Mouse (Mus musculus) v-Abl transformed pro-B cells (cell line): ENCODE measurements around the gene Ikzf5.

Experiments used
- in situ Hi-C, 2 experiments: fragments of 400-800 bp; cut with MboI; formaldehyde crosslinking; loops; one replicate each; pipeline ENCODE4 v1.15.1; 2025; ENCODE audit not compliant: unreplicated experiment in 2 of 2

The Ikzf5 gene

DNA sequence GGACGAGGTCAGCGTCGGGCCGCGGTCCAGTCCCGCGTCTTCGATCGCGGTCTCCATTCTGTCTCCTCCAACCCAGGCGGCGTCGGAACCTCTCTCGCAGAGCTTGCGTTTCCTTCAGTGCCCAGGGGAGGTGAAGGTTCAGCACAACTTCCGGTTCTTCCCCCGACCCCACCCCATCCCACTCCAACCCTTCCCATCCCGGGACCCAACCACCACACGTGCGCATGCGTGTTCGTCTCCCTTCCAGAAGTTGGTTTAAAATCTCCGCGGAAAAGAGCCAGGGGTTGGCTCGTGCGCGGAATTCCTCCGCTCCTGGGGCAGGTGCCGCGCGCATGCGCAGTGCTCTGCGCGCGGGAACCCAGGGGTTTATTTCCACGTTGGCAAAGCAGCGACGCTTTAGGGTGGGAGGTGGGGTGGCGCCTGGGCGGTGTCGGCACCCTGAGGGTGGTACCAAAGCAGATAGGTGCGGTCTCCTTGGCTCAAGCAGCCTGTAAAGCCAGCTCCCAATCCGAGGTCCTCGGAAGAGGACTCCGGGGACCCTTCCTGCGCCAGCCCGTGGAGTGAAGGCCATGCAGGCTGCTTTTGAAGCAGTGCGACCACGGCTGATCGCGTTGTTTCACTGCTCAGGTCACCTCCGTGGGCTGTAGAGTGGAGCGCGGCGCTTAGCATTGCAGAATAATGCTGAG, 47.6 kb downstream of the Ikzf5 start, which contains the start of gene 2310057M21Rik:
2310057M21Rik (minus strand) TSS at position 145 of the 686 bp plus-strand sequence.
- in situ Hi-C loops = loop anchor here (5.0 to 25.0 kb wide), 8 partner anchors 45 to 1750 kb away; partner anchors contain the start of gene Bub3 (in 1 of the 2)

DNA sequence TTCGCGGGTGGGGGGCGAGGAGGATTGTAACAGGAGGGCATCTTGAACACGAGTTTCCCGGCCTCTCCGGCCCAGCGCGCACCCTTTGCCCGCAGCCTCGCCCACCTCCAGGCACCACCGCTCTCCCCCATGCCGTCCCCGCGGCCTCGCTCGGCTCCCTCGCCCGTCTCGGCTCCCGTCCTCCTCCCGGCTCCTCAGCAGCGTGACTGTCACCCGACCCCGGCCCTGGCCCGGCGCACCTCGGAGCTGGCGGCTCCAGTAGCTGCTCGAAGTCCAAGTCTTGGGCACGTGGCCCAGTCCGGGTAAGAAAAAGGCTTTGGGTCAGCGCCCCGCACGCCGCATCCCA, 48.1 kb downstream of the Ikzf5 start:
- in situ Hi-C loops = loop anchor here (5.0 to 25.0 kb wide), 8 partner anchors 45 to 1750 kb away; partner anchors contain the start of gene Bub3 (in 1 of the 2)

DNA sequence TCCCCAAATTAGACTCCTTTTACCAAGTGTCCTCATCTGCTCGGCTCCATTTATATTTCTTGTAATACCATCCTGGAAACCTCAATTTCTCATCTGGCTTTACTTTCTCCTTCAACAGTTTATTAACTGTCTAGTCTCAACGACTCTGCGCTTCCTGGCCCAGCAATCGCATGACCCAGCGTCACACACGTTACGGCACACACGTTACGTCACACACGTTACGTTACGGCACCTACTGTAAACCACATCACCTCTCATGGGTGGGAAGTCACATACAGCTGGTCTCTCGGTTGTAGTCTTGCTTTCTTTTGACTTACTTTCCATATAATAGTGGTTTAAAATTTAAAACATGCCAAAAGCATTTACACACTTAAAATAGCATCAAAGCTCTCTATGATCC, 54.2 kb downstream of the Ikzf5 start:
- in situ Hi-C loops = loop anchor here (25.0 kb wide), 4 partner anchors 819 to 1744 kb away; no protein-coding TSS in a partner anchor

DNA sequence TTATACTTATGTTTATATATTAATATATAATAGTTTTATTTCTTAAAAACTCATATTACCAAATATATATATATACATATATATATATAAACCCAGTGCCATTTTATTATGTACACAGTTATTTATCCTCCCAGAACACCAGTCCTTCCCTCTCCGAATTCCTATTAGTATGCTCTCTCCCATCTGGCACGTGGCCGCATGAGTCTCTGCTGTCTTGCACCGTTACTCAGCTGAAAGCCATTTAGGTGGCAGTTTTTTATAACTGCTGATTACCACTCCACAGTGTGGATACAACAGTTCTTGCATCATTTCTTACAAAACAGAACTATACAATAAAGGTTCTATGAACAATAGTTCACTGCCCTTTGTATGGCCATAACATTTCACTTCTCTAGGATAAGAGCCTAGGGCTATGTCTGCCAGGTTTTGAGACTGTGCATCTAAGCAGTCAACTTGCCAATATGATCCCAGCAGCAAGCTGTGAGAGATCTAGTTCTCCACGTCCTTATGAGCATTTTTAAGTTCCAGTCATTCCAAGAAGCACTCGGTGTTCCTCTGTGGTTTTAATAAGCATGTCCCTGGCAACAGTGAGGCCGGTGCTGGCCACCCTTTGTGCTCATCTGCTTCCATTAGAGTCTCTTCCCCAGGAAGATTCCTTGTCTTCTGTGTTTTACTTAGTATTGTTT, 64.3 kb downstream of the Ikzf5 start:
- in situ Hi-C loops = loop anchor here in 1 of 2 experiments (25.0 kb wide), 1 partner anchor 1709 kb away; no protein-coding TSS in a partner anchor
